Mouse (Mus musculus) CH12.LX (cell line): ENCODE measurements around the gene Rptor.

Experiments used
- MAFK ChIP-seq: IDR thresholded peaks from 2 replicates; pipeline ENCODE4 v1.6.1; 2011; ENCODE audit warnings: low read length, improper control_type of control experiment; ENCODE audit not compliant: insufficient replicate concordance
- SIN3A ChIP-seq: IDR thresholded peaks from 2 replicates; pipeline ENCODE4 v1.6.1; 2012; ENCODE audit warnings: low read length, improper control_type of control experiment, inconsistent platforms
- USF1 ChIP-seq: IDR thresholded peaks from 2 replicates; pipeline ENCODE4 v1.6.1; 2014; ENCODE audit warnings: low read depth, mild to moderate bottlenecking, inconsistent platforms, low read length, improper control_type of control experiment

- TF ChIP-seq USF1 (no peak), SIN3A (no peak), MAFK (no peak)
Measured at GRCm38 (mm10) chr11:119907006-119907650, 304.4 kb downstream of the Rptor start.
